Mouse (Mus musculus) NIH3T3 (cell line): ENCODE measurements around the gene A230050P20Rik.

Experiments
- DNase-seq: peaks from one replicate; pipeline ENCODE4 v3.0.0-alpha.2; 2012; ENCODE audit warnings: low read depth

A230050P20Rik gene

DNA sequence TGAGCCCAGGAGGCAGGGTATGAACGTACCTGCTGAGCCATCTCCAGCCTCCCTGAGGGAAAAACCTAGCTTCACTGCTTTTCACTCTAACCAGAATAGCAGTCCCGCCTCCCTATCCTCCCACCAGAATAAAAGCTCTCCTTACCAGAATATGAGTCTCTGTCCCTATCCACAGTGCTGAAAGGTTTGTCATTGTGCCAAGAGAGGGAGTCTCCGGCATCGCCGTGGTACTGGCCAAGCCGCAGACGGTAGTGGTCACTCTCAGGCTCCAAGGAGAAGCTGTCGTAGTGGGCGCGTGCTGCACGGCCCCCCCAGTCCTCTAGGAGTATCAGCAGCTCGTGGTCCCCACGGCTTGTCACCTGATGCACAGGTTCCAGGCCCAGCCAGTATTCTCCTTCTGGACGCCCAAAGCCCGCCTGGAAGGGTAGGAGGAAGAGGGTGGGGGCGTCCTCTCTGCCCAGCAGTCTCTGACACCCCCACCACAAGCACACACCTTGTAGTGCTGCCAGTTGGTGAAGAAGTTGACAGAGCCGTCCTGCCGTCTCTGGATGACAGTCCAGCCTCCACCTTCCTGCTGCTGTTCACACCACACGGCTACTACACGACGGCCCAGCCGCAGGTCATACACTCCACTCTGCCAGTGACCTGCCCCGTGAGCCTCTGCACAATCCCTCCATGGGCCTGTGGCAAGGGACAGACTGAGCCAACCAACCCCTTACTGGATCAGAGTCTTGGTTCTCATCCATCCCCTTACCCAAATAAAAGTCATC lies 6.8 kb downstream of the A230050P20Rik start:
- DNase-seq, result peak; percentile 37

DNA sequence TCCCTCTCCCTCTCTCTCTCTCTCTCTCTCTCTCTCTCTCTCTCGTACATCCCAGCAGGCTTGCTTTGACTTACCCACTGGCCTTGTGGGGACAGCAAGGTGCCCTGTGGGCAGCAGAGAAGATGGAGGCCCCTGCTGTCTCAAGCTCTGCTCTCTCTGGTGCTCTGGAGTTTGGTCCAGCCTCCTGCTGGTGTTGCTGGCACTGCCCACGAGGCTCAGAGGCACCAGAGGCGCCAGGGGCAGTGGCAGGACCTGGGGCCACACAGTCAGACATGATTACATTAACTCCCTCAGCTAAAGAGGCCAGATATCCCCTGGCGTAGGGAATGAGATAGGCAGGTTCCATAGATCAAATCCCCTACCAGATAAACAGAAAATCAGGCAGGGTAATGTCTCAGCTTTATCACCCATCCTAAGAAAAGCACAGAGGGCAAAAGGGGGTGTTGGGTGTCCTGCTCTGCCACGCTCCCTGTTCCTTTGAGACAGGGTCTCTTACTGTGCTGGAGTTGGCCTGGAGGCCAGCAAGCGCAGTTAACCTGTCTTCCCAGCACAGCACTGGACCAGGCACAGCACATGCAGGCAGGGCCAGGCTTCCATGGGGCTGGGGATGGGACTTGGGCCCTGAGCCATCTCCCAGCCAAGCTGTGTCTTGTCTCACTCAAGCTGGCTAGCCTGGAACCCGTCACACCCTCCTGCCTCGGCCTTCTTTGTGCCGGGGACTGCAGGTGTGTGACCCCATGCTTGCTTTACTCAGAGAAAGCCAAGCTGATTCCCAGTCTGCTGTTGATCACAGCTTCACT lies 8.1 kb downstream of the A230050P20Rik start:
- no peak for DNase-seq

DNA sequence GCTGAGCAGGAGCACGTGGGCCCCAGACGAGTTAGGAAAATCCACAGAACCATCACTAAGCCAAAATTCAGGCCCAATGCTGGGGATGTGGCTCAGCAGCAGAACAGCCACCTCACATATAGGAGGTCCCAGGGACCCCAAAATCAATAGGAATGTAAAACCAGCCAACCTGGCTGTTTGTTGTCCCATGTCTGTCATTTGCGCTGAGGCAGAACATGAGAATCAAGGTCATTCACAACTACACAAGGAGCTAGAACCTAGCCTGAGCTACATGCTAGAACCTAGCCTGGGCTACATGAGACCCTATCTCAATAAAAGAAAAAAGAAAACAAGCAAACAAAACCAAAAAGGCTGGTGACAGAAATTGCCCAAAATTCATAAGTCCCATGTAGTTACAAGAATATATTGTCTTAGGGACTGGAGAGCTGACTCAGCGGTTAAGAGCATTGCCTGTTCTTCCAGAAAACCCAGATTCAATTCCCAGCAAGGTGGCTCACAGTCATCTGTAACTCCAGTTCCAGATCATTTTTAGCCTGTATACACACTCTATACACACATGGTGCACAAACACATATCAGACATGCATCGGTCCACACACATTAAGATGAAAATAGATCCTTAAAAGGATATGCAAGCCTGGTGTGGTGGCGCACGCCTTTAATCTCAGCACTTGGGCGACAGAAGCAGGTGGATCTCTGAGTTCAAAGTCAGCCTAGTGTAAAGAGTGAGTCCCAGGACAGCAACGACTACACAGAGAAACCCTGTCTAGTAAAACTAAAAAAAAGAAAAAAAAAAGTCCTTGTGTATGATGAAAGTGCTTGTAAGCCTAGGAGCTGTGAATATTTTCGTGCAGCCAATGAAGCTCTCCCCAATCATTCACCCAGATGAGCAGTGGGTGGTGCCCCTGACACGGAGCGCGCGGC lies 8.9 kb downstream of the A230050P20Rik start:
- DNase-seq, result peak; percentile 22

DNA sequence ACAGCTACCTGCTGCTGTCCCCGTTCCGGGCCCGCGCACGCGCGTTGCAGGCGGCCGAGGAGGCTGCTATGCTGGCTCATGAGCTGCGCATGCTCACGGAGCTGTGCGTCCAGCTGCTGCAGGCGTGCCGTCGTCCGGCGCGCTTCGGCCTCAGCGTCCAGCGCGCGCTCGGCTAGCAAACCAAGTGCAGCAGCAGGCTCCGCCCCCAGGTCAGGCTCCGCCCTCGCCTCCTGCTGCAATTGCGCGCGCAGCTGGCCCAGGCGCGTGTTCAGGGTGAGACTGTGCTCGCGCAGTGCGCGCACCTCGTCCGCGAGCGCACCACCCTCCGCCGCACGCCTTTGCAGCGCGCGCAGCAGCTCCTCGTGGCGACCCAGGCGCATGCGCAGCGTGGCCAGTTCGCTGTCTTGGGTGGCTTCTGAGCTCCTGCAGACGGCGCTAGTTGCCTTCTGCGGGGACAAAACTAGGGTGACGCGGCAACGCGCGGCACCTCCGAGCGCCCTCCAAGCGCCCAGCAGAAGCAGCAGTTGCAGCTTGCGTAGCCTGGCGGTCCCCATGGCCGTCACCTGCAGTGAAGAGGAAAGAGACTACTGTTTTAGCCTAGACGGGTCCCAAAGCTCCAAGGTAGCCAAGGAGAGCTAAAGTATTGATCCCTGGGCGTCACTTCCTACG lies 9.7 kb downstream of the A230050P20Rik start:
- DNase-seq, result peak; percentile 100

DNA sequence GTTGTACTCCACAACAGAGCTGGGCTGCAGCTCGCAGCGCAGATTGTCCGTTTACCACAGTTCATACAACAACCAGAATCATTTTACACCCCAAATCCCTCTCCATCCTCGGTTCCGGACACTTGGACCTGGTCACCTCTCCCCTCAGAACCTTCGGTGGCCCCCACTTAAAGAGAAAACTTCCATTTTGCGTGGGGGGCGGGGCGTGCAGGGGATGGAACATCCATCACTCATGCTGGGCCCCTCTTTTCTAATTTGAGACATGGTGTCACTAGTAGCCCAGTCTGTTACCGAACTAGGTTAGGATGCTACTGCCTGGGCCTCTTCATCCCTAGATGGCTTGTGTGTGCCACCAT lies 10.2 kb downstream of the A230050P20Rik start:
- no peak for DNase-seq

DNA sequence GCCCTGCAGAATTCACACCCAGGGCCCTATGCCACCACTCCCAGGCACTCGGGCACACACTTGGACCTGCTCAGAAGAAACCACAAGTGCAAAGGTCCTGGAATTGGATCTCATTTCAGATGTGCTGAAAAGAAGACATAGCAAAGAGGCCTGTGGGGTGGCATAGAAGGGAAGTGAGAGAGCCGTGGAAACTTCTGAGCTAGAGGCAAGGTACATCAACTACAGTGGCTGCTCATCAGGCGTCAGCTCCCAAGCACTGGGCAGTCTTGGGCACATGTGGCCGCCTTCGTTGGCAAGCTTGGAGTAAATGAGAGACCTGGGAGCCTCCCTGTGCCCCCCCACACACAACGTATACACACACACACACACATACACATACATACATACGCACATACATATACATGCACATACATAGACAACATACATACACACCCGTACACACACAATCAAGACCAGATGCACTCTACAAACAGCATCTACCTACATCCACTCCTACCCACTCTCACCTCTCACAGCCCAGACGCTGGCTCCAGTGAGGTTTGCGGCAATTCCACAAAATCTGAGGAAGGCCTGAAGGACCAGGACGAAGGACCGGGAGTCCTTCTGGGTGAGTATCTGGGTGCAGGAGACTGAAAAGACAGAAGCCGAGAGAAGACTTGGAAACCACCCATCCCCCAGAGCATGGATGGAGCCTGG lies 10.8 kb downstream of the A230050P20Rik start, which contains the start of gene Angptl6:
Gene Angptl6, minus strand, starts transcription at position 631 of the 696 bp plus-strand sequence.
- no peak for DNase-seq

DNA sequence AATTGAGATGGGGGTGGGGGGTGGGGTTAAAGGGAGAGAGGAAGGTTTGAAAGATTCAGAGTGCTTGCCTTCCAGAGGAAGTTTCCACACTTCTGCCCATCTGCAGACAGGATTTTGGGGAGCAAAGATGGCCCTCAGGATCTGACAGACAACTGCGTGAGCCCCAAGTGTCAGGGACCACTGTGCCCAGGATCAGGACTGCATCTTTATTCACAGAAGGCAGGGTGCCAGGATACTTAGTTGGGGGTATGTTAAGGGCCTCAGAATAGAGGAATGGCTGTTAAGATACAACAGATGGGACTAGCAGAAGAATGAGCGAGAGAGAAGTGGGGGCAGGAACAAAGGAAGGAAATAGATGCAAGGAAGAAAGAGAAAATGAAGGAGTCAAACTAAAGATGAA lies 18.1 kb downstream of the A230050P20Rik start:
- DNase-seq, result no peak

DNA sequence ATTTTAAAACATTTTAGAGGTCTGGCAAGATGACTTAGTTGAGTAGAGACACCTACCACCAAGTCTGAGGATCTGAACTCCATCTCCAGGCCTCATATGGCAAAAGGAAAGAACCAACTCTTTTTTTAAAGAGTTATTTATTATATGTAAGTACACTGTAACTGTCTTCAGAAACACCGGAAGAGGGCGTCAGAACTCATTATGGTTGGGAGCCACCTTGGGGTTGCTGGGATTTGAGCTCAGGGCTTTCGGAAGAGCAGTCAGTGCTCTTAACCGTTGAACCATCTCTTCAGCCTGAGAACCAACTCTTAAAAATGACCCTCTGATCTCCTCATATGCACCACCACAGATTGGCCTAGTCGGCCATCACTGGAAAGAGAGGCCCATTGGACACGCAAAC lies 18.7 kb downstream of the A230050P20Rik start:
- no peak for DNase-seq

DNA sequence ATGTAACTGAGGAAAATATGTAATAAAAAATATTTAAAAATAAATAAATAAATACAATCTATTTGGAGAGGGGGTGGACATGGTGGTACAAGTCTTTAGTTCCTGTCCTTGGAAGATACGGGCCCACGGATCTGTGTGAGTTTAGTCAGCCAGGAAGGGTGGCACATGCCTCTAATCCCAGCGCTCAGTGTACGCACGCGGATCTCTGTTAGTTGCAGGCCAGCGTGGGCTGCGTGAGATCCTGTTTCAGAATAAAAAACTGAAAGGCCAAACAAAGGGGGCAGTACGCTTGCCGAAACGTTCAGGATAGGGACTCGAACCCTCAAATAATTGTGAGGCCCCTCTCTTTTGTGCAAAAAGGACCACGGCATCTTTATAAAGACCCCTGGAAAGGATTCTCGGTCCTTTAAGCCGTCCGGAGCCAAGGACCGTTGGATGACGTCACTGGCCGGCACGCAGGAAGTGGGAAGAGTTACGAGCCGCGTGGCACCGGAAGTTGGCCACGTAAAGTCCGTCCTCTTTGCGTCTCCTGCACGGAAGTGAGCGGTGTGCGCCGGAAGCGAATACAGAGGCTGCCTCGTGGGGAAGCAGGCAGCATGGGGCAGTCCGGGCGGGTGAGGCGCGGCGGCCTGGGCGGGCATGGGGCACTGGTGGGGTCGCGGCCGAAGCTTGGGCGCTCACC lies 19.4 kb downstream of the A230050P20Rik start, which contains the start of gene Ppan:
Gene Ppan, plus strand, starts transcription at position 472 of the 682 bp plus-strand sequence.
- peak; percentile 97 for DNase-seq

DNA sequence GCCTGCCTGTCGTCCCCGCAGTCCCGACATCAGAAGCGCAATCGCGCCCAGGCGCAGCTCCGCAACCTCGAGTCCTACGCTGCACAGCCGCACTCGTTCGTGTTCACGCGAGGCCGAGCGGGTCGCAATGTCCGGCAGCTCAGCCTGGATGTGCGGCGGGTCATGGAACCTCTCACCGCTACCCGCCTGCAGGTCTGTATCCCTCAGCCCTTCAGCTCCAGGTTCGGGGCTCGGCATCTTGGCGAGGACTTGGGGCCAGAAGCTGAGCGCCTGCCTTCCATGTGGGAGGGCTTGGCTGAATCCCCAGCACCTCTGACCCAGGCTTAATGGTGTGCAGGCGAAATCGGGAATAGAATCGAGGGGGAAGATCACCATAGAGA lies 19.9 kb downstream of the A230050P20Rik start:
- peak; percentile 51 for DNase-seq

DNA sequence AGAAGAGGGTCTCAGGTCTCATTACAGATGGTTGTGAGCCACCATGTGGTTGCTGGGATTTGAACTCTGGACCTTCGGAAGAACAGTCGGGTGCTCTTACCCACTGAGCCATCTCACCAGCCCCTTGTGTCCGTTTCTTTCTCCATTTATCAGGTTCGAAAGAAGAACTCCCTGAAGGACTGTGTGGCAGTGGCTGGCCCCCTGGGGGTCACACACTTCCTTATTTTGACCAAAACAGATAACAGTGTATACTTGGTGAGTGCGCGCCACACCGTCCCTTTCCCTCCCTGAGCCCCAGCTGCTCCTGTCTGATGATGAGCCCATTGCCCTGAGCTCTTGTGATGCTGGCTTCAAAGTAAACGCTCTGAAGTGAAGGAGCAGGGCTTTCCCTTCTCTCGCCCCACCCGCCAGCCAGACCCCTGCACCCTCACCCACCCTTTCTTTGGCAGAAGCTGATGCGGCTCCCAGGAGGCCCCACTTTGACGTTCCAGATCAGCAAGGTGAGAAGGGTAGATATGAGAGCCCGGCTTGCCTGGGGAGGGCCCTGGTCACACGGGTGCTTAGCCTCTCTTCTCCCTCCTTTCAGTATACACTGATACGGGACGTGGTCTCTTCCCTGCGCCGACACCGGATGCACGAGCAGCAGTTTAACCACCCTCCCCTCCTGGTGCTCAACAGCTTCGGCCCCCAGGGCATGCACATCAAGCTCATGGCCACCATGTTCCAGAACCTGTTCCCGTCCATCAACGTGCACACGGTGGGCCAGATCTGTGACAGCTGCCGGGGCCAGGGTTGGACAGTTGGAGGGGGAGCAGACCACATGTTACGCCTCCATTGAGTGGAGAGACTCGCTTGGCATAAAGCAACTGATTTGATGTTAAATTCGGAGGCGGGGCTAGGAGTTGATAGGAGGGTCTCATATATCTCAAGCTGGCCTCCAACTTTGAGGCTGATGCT lies 21.0 kb downstream of the A230050P20Rik start:
- DNase-seq, result no peak

DNA sequence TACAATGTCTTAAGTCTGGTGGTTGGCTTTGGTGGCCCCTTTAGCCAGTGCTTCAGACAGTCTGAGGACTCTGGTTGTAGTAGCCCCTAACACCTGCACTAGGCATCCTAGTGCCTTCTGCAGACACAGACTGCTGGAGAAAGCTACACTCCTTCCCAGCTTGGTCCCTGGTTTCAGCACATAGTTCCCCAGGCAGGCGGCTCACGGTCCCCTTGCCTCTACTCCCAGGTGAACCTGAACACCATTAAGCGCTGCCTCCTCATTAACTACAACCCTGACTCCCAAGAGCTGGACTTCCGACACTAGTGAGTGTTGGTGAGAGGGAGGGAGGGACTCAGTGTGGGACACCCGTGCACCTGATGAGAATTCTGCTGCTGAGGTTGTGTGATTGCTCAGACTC lies 22.0 kb downstream of the A230050P20Rik start:
- no peak for DNase-seq

DNA sequence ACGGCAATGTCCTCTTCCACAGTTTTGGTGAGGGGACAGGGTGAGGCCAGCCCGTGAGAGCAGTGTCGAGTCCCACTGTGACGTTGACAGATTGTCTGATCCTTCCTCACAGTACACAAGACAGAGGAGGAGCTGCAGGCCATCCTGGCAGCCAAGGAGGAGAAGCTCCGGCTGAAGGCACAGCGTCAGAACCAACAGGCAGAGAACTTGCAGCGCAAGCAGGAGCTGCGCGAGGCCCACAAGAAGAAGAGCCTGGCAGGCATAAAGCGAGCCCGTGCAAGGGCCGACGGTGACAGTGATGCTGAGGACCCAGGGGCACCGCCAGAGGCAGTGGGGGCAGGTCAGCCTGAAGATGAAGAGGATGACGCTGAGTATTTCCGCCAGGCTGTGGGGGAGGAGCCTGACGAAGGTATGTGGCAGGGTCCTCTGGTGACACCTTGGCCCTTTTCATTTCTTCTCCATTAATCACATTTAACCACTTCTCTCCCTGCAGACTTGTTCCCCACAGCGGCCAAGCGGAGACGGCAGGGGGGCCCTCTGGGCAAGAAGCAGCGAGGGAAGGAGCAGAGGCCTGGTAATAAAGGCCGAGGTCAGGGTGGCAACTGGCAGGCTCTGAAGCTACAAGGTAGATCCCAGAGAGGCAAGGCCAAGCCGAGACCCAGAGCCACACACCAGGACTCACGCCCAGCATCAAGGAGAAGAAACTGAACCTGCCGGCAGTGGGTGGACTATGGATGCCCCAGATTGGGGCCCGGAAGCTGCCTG lies 23.1 kb downstream of the A230050P20Rik start:
- no peak for DNase-seq

DNA sequence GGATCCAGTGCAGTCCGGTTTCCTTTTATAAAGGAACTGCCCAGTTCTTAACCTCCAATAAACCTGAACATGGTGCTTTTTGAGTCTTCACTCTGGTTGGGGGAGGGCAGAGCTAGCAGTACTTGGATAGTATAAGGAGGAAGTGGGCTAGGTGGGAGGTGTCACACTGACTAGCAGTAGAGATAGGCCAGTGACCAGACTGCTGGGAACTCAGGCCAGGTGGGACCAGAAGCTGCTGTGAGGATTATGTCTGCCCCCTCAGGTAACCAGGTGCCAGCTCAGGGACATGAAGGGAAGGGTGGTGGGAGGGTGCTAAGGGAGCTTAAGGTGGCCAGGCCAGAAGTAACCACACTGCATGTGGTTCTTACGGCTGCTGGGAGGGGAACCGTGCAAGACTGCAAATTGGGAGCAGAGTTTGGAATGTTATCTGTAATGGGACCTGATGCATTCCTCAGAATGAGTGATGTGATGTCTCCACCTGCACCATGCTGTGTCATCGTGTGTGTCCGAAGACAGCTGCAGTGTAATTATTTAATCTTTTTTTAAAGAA lies 23.7 kb downstream of the A230050P20Rik start:
- DNase-seq, result no peak

DNA sequence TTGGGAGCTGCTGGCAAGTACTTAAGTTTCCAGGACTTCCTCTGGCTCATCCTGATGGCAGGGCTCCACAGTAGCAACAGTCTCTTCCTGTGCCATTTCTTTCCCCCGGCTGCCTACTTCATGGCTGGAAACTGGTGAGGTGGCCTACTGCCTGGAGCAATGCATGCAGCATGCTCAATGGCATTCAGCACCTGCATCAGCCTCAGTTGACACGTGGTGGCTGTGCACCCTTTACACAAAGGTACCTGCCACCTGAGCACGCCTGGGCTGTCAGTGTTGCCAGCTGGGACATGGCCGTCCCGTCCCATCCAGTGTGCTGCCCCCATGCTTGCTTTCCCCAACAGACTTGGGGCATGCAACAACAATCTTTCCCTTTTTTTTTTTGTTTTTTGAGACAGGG lies 24.6 kb downstream of the A230050P20Rik start:
- DNase-seq, result no peak

DNA sequence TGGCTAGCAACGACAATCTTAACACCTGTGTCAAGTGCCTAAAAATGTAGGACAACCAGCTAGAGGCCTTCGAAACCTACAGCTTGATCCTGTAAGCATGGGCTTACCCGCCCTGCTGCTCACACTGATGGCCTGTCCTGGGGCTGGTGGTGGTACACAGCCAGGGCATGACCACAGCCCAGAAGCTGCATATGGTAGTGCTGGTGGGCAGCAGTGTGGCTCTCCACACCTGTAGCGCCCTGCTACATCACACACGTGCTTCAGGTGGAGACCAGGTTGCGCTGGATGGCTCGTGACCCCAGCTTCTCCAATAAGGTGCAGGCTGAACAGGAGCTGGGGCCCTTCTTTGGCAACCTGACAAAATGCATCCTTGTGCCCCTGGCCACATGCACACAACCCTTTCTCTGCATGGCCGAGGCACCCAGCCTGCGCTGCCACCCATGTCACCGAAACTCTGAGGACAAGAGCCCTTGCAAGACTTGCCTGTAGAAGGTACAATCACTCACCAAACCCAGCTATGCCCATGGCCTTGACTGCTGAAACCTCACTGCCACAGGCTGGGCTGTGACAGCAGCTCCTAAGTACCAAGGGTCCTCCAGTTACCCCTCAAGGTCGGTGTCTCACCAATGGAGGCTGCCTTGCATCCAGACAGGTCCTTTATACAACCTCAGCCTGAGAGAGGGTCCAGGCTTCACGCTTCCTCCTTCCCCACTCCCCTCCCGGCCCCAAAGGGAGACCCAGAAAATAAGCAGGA lies 25.3 kb downstream of the A230050P20Rik start:
- no peak for DNase-seq

DNA sequence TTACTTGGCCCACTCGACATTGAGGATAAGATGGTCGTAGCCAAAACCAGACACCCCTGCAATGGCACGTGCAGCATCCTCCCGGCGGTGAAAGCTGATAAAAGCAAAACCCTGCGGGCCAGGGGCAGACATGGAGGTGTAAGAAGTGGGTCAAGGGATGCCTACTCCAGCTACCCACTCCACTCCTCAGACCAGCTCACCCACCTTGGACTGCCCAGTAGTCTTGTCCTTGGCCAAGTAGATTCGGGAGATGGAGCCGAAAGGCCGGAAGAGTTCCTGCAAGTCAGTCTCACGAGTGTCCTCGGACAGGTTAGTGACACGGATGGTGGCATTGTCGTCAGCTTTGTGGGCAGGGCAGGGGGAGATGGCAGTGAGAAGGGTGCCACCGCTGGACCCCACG lies 26.2 kb downstream of the A230050P20Rik start:
- DNase-seq, result no peak
